18 mouse cellular contexts compared by ENCODE assay signal in the genomic region with DNA sequence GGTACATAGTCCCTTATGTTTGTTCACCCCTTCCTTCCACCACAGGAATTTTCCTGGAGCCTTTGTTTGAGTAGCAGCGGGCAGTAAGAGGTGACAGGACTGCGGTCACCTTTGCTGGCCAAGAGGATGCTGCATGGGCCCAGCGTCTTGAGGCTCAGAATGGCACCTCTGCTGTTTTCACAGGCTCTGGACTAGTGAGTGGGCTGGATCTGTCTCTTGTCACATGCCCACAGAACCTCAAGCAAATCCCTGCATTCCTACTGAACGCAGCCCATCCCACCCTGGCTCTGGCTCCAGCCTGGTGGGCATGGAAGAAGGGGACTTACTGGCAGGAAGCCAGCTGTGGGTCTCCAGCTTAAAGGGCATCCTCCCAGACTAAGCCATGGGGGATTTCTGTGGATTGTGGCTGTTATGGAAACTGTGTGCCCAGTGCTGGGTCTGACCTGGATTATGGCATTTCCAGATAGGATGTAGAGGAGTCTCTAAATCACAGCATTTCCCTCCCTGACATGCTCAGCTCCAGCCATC. TPM values are rescaled to one million over a fixed set of nuclear protein-coding genes. Genes with fewer than 3 reads are reported as not detected.
DNase-seq lines count a peak whose midpoint lies in the region; ATAC-seq and TF ChIP-seq lines count a peak whose summit lies in the region.
"Had no signal": no experiment of that assay in that cellular context is flagged by ENCODE, and none has a peak within 500 bp of the region (broad histone marks: within the 10 kb centered on the region; RNA-seq: fewer than 3 reads in every experiment).

No protein-coding gene starts in this region.

- ATAC-seq in forebrain, embryonic 14.5 days, result no peak
- no peak for ATAC-seq in forebrain, embryonic 12.5 days (ENCODE audit: low FRiP score)
- ATAC-seq in midbrain, embryonic 13.5 days, result no peak; the same call in 1 of the 2 replicates
- no peak for ATAC-seq in midbrain, postnatal 0 days (ENCODE audit: low FRiP score)
- ATAC-seq in frontal cortex, adult (ENCODE audit: low TSS enrichment), result no peak
- ATAC-seq: hindbrain, embryonic 16.5 days had no signal

- H3K4me2 ChIP-seq in forebrain, embryonic 14.5 days (ENCODE audit: low read length), result no peak overlapping the region
- no peak overlapping the region for H3K4me2 ChIP-seq in forebrain, embryonic 12.5 days
- H3K4me2 ChIP-seq in midbrain, embryonic 13.5 days (replicated peaks), result peak overlapping the region; percentile 2; the same call in 1 of the 2 replicates
- H3K4me2 ChIP-seq in midbrain, postnatal 0 days (ENCODE audit: low read depth, low read length, poor library complexity, severe bottlenecking), result no peak overlapping the region
- H3K4me2 ChIP-seq: heart, embryonic 11.5 days; lung, embryonic 15.5 days had no signal

- TF ChIP-seq POLR2A in cortical plate, adult 2 months (IDR thresholded peaks at IDR 0.05; ENCODE audit: extremely low read depth, insufficient read depth, low read length), result no peak

- WGBS in forebrain, embryonic 14.5 days, result 77% methylated on average over 4 of the region's 4 CpGs
- 79% methylated on average over 4 of the region's 4 CpGs for WGBS in forebrain, embryonic 12.5 days
- WGBS in midbrain, embryonic 13.5 days, result 73% methylated on average over 4 of the region's 4 CpGs
- 71% methylated on average over 4 of the region's 4 CpGs for WGBS in midbrain, postnatal 0 days

- no peaks in the 10 kb centered on the region for H3K9me3 ChIP-seq in forebrain, embryonic 14.5 days (replicated peaks; ENCODE audit: control insufficient read depth, low read length)
- H3K9me3 ChIP-seq in forebrain, embryonic 12.5 days, result no peaks in the 10 kb centered on the region
- no peaks in the 10 kb centered on the region for H3K9me3 ChIP-seq in midbrain, embryonic 13.5 days
- H3K9me3 ChIP-seq in midbrain, postnatal 0 days (ENCODE audit: low read length), result no peaks in the 10 kb centered on the region
- H3K9me3 ChIP-seq: embryonic facial prominence, embryonic 10.5 days; lung, embryonic 15.5 days had no signal

- H3K4me3 ChIP-seq in forebrain, embryonic 14.5 days (ENCODE audit: low read depth, low read length), result no peak overlapping the region
- H3K4me3 ChIP-seq in forebrain, embryonic 12.5 days (replicated peaks), result no peak overlapping the region
- H3K4me3 ChIP-seq in midbrain, embryonic 13.5 days (replicated peaks), result no peak overlapping the region
- H3K4me3 ChIP-seq in midbrain, postnatal 0 days (ENCODE audit: low read depth, low read length), result no peak overlapping the region
- H3K4me3 ChIP-seq in cortical plate, adult 2 months (ENCODE audit: insufficient read depth, low read length), result no peak overlapping the region
- H3K4me3 ChIP-seq: embryonic facial prominence, embryonic 10.5 days; lung, embryonic 15.5 days had no signal

- H3K27ac ChIP-seq in forebrain, embryonic 14.5 days (ENCODE audit: low read depth, low read length), result no peak overlapping the region
- no peak overlapping the region for H3K27ac ChIP-seq in forebrain, embryonic 12.5 days
- 0 out of 2 replicates have a peak overlapping the region, but pooled peaks have one; percentile 25 for H3K27ac ChIP-seq in midbrain, embryonic 13.5 days
- H3K27ac ChIP-seq in midbrain, postnatal 0 days (ENCODE audit: low read depth, low read length), result no peak overlapping the region
- 0 out of 2 replicates have a peak overlapping the region, but pooled peaks have one; percentile 71 for H3K27ac ChIP-seq in cortical plate, adult 2 months (ENCODE audit: insufficient read depth, low read length)
- H3K27ac ChIP-seq: embryonic facial prominence, embryonic 10.5 days; liver, embryonic 14.5 days; lung, embryonic 15.5 days had no signal

- peaks cover 54% of the 10 kb centered on the region for H3K4me1 ChIP-seq in forebrain, embryonic 14.5 days (ENCODE audit: control insufficient read depth, insufficient read depth, low read length)
- H3K4me1 ChIP-seq in forebrain, embryonic 12.5 days, result peaks cover 93% of the 10 kb centered on the region
- peaks cover 99% of the 10 kb centered on the region for H3K4me1 ChIP-seq in midbrain, embryonic 13.5 days (replicated peaks)
- peaks cover 45% of the 10 kb centered on the region; the same call in 1 of the 2 replicates for H3K4me1 ChIP-seq in midbrain, postnatal 0 days (ENCODE audit: insufficient read depth, low read length)
- H3K4me1 ChIP-seq in cortical plate, adult 2 months (ENCODE audit: control insufficient read depth, insufficient read depth, low read length), result peaks cover 49% of the 10 kb centered on the region
- H3K4me1 ChIP-seq: lung, embryonic 15.5 days had no signal

- H3K27me3 ChIP-seq in forebrain, embryonic 14.5 days (replicated peaks; ENCODE audit: control insufficient read depth, insufficient read depth, low read length), result no peaks in the 10 kb centered on the region
- no peaks in the 10 kb centered on the region for H3K27me3 ChIP-seq in forebrain, embryonic 12.5 days
- no peaks in the 10 kb centered on the region for H3K27me3 ChIP-seq in midbrain, embryonic 13.5 days
- H3K27me3 ChIP-seq in midbrain, postnatal 0 days (ENCODE audit: insufficient read depth, low read length), result no peaks in the 10 kb centered on the region

- TF ChIP-seq CTCF in midbrain, postnatal 0 days (IDR thresholded peaks at IDR 0.05), result no peak
- TF ChIP-seq CTCF in cortical plate, adult 2 months (IDR thresholded peaks at IDR 0.05; ENCODE audit: extremely low read depth, insufficient read depth, low read length), result no peak

- no peaks in the 10 kb centered on the region for H3K36me3 ChIP-seq in forebrain, embryonic 14.5 days (ENCODE audit: control insufficient read depth, insufficient read depth, low read length)
- peaks cover 4% of the 10 kb centered on the region for H3K36me3 ChIP-seq in forebrain, embryonic 12.5 days (replicated peaks)
- H3K36me3 ChIP-seq in midbrain, embryonic 13.5 days, result peaks cover 4% of the 10 kb centered on the region; the same call in 1 of the 2 replicates
- no peaks in the 10 kb centered on the region for H3K36me3 ChIP-seq in midbrain, postnatal 0 days (ENCODE audit: insufficient read depth, low read length)
- H3K36me3 ChIP-seq: embryonic facial prominence, embryonic 10.5 days; lung, embryonic 15.5 days had no signal

- DNase-seq in forebrain, embryonic 14.5 days (ENCODE audit: low spot score), result peak; percentile 39
- DNase-seq in midbrain, postnatal 0 days (ENCODE audit: low spot score), result no peak
- DNase-seq in brain, adult 2 months (ENCODE audit: low read depth, low spot score), result peak; percentile 66
- DNase-seq: adrenal gland, postnatal 36 days; heart, postnatal 10 days; kidney, adult 11 months; lung, postnatal 4 days; spleen, adult 18-20 months had no signal

- no peak overlapping the region for H3K9ac ChIP-seq in forebrain, embryonic 14.5 days (ENCODE audit: low read length)
- no peak overlapping the region for H3K9ac ChIP-seq in forebrain, embryonic 12.5 days
- H3K9ac ChIP-seq in midbrain, embryonic 13.5 days (replicated peaks), result peak overlapping the region; percentile 21
- H3K9ac ChIP-seq in midbrain, postnatal 0 days (replicated peaks; ENCODE audit: low read length, poor library complexity, severe bottlenecking), result no peak overlapping the region
- H3K9ac ChIP-seq: liver, embryonic 14.5 days; lung, embryonic 15.5 days had no signal

RNA-seq across cellular contexts. Expression of gene Brsk2, which starts 8.0 kb away (rescaled TPM):
- 20.8 and 21.7 TPM in 2 replicates for polyA plus RNA-seq in forebrain, embryonic 14.5 days (2014; fragmentation: Nextera tagmentation; extraction: Ambion mirVana)
- polyA plus RNA-seq in forebrain, embryonic 12.5 days (2016; fragmentation: Nextera tagmentation; extraction: Ambion mirVana), result 19.8 and 20.2 TPM in 2 replicates
- polyA plus RNA-seq in midbrain, embryonic 13.5 days (2015; fragmentation: Nextera tagmentation; extraction: Ambion mirVana), result 27.5 and 29.4 TPM in 2 replicates
- 137 and 159 TPM in 2 replicates for total RNA-seq in midbrain, postnatal 0 days (2014; rRNA removed)
- 18.9 and 20.1 TPM in 2 replicates for polyA plus RNA-seq in midbrain, postnatal 0 days (2015; fragmentation: Nextera tagmentation; extraction: Ambion mirVana)
- 179 and 188 TPM in 2 replicates for polyA plus RNA-seq in cortical plate, adult 2 months (2012; rRNA removed)
- total RNA-seq: granulocyte monocyte progenitor cell, adult 5-6 weeks had no signal

RNA-seq across cellular contexts. Expression of gene Tollip, which starts 39.3 kb away (rescaled TPM):
- polyA plus RNA-seq in forebrain, embryonic 14.5 days (2014; fragmentation: Nextera tagmentation; extraction: Ambion mirVana), result 74.0 and 87.3 TPM in 2 replicates
- 69.2 and 76.2 TPM in 2 replicates for polyA plus RNA-seq in forebrain, embryonic 12.5 days (2016; fragmentation: Nextera tagmentation; extraction: Ambion mirVana)
- polyA plus RNA-seq in midbrain, embryonic 13.5 days (2015; fragmentation: Nextera tagmentation; extraction: Ambion mirVana), result 69.0 and 71.2 TPM in 2 replicates
- total RNA-seq in midbrain, postnatal 0 days (2014; rRNA removed), result 99.4 and 110 TPM in 2 replicates
- 78.0 and 81.3 TPM in 2 replicates for polyA plus RNA-seq in midbrain, postnatal 0 days (2015; fragmentation: Nextera tagmentation; extraction: Ambion mirVana)
- polyA plus RNA-seq in cortical plate, adult 2 months (2012; rRNA removed), result 121 and 122 TPM in 2 replicates

Comparison
In these comparisons a context has a peak if more than half of its experiments do, and no peak if none do; other contexts are left out.
1. H3K27ac ChIP-seq: peak in midbrain, embryonic 13.5 days (single experiment) and cortical plate, adult 2 months (single experiment); none in forebrain, embryonic 14.5 days (single experiment), forebrain, embryonic 12.5 days (single experiment) and midbrain, postnatal 0 days (single experiment).